Mouse (Mus musculus) layer of hippocampus, adult 11-12 months (tissue): ENCODE data around the gene Gm20388.

Experiments
- DNase-seq: peaks from one replicate; pipeline ENCODE4 v3.0.0; 2022; ENCODE audit warnings: low spot score

Gene Gm20388

DNA sequence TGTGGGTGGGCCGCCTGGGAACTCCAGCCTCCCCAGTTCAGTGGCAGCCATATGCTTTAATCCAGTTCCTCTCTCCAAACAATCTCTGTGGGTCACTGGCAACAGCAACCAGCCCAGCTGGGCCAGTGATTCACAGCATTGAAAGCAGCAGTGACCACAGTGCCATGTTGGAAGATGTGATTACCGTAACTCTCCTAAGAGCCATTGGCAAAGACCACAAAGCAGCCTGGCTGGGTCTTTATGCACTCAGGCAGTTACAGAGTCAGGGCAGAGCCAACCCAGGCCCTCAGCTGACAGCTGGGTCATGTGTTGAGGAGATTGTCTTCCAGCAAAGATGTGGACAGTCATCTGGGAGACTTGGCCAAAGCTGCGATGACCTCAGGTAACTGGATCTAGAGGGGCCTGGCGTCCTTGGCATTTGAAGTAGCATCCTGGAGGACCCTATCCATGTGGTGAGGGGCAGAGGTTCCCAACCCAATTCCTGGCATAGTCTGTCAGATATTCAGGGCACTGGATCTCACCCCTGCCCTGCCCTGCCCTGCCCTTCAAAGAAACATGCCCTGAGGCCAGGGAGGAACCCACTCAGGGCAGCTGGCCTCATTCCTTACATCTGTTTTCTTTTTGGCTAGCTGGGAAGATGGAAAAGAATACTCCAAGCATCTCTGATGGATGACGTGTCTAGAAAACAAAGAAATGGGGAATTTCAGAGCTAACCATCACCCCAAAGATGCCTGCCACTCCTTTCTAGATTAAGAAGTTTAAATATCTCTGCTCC is 1052.2 kb downstream of the Gm20388 start:
- no peak for DNase-seq

DNA sequence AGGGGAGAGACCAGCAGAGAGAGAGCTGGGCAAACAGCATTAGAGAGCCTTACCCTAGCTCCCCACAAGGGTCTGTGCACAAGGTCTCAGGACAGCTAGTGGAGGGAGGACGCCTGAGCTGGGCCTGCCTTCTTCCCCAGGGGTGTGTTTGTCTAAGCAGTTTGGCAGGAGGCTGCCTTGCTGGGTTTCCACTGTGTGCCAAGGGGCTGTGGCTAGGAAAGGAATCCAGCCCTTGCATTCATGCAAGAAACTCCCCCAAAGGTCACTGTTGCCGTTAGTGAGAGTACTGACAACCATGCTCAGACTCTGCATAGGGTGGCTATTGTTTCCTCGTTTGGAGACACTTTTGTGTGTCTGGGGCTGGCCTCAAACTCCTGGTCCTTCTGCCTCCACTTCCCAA is 1055.9 kb downstream of the Gm20388 start:
- no peak for DNase-seq

DNA sequence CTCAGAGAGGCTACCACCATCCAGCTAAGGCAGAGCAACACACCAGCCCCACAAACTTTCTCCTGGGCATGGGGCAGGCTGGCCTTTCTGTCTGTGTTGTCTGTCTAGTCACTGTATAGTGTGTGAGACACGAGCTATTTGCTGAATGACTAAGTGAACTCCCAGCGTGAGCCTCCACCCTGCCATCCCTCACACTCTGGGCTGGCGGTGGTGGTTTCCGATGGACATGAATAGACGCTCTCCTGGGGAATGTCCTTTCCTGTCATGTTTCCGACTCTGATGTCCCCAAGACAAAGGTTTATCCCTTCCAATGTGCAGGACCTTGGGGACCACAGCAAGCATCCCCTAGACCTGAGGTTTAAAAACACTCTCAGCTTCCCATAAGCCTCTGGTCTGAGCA is 1057.7 kb downstream of the Gm20388 start:
- DNase-seq = no peak

DNA sequence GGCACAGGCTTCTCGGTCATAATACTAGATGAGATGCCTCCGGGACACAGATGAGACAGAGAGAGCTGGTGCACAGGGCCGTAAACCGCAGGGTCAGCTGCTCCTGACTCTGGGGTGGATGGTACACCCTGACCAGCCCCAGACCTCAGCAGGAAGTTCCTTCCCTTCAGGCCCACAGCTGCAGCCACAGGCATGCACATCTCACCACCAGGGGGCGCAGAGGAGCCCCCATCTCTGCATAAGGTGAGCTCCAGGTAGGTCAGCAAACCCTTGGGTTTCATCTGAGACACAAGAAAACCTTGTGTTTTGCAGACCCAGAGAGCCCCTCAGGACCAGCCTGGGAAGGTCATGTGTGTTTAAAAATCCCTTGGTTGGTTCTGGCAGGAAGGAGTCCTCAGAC is 1059.7 kb downstream of the Gm20388 start:
- peak; percentile 9 for DNase-seq

DNA sequence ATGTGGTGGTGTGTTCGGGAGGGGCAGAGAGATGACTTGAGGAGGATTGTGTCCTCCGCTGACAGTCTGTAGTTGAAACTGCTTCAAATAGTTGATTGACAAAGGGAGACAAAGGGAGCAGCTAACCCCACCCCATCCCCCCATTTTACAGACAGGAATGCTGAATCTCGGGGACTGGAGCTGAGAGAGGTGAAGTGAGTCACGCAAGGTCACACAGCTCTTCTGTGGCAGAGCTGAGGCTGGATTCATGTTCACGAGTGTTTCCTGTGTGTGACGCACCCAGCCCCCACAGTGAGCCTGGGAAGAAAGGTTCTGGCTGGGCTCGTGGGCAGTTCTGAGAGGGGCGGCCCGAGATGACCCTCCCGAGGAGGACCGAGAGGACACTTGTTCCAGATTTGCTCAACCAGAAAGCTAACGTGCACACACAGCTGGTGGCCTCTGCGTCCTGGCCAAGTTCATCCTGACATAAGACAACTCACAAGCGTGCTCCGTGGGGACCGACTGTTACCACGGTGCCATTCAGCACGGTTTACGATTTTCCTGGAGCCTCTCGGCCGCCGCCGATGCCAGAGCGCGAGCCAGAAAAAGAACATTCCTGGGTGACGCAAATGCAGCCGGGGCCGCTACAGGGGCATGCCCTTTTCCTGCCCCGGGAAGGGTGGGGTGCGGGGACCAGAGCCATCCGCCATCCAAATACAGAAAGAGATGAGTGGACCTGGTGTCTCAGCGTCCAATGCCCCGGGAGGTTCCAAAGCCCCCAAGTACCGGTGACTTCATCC is 1061.2 kb downstream of the Gm20388 start:
- no peak for DNase-seq

DNA sequence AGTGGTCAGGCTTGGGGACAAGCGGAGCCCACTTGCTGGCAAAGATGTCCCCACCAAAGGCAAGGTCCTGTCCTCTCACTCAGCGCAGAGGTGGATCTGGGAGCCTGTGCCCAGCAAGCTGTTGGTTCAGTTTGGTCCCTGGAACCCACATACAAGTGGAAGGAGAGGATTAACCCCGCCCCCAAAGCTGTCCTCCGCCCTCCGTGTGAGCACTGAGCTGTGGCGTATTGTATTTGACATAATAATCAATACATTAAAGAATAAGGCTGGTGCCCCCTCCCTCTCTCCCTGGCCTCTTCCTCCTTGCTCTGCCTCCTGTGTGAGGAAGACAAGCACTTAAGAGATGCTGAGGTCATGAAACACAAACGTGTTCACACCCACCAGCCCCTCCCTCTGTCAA is 1062.4 kb downstream of the Gm20388 start:
- no peak for DNase-seq

DNA sequence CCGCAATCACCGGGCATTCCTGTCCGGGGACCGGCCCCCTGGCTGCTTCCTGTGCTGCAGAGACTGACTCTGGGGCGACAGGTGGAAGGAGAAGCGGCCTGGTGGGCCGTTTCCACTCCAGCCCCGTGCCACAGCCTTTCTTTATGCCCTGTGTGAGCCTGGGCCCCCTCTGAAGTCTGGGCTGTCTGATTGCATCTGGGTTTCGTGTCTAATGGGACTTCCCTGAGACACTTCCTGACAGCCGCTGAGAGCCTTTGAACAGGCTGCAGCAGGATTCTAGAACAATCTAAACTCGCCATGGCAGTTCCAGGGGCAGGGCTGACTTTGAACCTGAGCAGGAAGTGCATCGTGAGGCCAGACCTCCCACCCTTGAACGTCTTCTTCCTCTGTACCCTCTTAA is 1066.5 kb downstream of the Gm20388 start:
- no peak for DNase-seq

DNA sequence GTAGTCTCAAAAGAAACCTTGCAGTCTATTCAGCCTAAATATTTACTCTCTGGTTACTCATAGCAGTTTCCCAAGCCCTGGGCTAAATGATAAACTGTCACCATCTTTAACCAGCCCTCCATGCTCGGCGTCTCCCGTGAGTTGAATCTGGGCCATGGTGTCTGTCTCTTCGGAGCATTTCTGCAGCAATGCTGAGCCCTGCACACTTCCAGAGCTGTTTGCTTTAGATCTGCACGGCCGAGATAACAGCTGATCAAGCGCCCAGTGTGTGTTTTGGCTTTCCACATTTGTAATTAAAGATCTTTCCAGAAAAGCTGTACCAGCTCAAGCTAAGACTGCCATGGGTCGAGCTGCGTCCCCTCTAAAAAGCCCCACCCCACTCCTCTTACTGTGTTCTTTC is 1068.6 kb downstream of the Gm20388 start:
- no peak for DNase-seq

DNA sequence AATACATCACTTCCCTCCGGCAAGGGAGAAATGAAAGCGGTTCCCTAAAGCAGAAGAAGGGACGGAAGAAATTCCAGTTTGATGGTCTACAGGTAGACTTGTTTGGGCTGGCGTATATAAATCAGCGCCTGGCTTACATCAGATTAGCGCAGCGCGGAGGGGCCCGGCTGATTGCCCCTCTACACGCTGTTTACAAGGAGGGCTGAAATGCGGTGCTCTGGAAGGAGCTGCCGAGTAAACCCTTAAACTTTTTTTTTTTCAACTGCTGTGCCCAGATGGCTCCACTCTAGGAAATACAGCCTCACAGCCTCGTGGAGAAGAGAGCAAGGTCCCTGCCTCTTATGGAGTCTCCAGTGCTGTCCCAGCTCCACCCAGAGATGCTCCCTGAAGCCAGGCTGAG is 1070.3 kb downstream of the Gm20388 start:
- DNase-seq = no peak

DNA sequence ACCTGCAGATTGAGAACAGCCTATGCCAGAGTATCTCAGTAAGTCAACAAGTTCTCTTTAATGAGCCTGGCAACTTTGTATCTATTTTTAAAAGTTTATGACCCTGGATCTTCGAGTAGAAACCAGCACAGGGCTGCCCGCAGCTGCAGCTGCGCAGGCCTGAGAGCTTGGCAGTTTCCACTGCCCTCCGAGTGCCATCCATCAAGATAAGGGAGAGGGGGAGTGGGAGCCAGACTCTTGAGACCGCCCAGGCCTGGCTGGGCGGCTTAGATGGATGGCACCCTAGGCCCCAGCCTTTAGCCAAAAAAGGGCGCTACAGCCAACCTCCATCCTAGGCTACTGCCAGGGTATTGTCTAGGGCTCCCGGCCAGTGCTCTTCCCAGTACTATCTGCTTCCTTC is 1074.2 kb downstream of the Gm20388 start:
- DNase-seq = no peak

DNA sequence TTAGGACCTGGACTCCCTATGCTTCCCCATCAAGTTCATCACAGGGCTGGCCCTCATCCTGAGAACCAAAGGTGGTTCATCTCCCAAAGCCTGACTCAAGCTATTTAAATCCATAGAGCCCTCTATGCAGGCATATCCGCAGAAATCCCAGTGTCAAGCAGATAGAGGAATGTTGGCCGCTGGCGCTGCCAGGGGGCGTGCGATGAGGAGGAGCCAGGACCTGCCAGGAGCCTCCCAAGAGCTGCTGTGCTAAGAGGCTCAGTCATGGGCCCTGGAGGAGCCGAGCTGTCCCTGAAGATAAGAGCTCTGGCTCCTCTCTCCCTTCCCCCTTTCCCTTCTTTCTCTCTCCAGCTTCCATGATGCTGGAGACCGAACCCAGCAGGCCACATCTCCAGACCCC is 1075.4 kb downstream of the Gm20388 start:
- no peak for DNase-seq

DNA sequence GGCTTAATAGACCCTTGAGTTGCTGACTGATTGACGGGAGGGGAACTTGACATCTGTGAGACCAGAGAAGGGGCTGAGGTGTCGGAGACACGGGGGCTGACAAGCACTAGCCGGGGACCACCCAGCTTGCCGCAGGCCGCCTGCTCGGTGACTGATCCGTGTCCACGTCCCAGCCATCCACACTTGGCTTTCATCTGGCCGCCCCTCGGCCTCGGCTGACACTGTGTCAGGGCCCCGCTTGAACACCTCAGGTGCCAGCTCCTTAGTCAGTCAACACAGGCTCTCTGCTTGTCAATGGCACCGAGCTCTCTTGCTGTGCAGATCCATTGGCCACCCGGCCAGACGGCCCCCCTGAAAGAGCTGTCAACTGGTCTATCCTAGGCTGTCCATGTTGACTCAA is 1083.1 kb downstream of the Gm20388 start:
- DNase-seq = no peak

DNA sequence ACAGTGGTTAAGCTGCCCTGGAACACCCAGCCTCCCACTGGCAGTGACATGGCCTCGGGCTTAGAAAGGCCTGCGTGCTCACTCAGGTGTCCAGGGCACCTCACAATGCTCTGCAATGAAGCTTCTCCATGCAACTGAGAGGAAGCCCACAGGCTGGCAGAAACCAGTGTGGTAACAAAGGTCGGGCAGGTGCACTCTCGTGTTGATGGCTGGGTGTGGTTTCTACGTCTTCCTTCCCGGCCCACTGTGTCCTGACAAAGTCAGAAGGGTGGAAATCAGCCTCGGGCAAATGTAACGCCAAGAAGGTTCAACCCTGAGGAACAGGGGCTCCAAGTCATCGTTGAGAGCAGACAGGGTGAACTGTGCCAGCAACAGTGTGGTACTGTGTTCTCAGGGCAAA is 1084.8 kb downstream of the Gm20388 start:
- DNase-seq = no peak

DNA sequence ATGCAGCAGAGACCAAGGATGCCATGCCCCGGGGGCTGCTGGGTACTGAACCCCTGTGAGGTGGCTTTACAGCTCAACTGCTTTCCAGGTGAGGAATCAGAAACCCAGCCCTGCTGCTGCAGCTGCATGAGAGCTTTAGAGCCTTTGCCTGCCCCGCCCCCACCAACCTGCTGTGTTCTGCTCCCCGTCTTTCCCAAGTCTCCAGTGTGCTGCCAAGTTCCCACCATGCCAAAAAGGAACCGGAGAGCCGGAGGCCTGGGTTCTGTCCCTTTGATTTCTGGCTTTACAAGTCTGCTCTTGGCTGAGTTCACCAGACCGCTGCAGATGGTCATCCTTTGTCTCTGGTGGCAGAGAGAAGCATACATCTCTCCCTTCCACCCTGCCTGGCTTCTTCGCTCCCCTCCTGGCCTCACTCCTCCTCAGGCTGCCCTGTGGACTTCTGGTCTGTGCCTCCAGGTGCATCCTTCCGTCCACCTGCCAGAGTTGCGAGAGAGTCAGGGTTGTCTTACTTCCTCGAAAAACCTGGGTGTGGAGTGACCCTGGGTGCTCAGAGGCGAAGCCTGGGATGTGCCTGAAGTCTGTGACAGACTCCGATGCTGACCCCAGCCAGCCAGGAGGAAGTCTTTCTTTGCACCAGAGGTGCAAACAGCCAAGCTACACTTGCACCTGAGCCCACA is 1086.4 kb downstream of the Gm20388 start:
- no peak for DNase-seq

DNA sequence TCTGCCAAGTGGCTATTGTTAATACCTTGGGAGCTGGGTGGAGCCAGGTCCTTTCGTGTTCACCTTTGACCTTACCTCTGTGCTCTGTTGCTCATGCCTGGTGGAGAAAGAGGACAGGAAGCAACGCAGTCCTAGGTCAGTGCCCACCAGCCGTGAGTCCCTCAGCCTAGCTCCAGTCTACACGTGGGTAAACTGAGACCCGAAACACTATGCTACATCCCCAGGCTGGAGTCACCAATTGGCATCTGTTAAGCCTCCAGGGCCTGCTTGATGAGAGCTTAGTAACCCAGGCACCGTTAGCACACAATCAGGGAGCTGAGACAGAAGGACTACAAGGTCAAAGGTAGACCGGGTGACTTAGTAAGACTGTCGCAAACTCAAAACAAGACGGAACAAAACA is 1087.3 kb downstream of the Gm20388 start:
- no peak for DNase-seq

DNA sequence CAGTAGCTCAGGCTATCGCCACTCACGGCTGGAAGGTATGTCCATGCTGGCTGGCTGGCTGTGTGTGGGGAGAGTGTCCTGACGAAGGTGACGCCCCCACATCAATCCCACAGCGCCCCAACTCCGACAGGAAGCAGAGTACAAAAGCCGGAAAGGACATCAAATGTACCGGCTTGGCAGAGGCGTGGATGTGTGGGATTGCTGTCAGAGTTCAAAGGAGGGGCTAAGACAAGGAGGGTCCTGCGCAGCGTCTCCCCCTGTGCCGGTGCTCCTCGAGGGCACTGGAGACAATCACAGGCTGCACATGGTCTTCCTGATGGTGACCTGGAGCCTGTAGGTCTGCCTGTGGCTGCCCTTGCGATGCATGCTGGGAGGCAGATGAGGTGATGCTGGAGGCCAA is 1088.3 kb downstream of the Gm20388 start:
- no peak for DNase-seq

DNA sequence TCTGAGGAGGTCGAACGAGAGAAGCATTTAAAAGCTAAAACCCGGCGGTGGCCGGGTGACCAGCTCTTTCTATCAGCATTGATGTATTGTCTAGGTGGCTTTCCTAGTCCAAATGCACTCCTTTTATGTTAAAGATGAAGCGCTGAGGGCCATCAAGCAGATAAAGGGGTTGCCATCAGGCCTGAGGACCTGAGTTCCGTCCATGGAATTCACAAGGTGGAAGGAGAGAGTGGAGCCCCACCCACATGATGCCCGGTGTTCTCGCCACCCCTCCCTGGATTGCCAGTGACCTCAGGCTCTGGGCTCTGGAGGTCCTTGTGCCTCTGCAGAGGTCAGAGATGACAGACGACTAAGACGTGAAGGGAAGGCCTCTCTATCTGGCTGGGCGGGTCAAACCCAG is 1091.3 kb downstream of the Gm20388 start:
- no peak for DNase-seq

DNA sequence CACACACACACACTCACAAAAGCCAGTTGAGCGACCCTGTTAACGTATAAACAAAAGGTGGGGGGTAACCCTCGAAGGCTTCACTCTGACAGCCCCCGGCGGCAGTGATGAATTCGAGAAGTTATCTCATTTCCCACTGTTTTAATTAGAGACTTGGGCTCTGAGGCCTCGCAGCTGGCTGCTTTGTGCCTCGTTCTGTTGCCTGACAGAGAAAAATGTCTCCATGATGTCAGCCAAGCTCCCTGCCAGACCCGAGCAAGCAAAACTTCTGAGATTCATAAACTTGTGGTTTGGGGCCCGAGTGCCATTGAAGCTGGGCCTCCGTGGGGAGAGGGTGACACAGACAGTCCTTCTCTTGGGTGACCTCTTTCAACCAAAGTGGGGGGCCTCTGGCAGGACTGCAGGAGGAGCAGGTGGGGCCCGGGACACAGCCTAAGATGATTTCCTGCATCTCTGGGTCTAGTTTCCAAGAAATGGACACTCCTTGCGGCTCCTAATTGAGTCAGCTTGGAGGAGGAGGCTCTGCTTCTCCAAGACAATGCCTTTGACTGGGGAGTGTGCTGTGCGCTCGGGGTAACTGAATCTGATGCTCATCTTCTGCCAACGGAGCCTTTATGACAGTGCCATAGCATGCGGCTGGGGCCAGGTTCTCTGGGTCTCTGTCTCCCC is 1092.4 kb downstream of the Gm20388 start:
- no peak for DNase-seq

DNA sequence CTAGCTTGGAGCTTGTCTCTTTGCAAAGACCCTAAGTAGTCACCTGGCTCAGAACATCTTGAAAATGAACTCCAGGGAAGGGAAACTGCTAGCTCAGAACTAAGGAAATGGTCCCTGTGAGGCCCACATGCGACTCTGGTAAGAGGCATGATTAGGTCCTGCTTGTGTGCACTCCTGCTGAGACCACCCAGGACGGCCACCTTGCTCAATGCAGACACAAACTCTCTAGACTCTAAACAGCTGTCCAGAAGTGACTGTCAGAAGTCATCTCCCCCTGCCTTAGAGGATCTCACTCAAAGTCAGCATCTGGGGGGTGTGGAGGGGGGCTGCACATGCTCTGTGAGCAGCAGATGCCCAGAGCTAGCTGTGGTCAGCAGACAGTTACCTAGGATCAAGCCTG is 1093.0 kb downstream of the Gm20388 start:
- no peak for DNase-seq

DNA sequence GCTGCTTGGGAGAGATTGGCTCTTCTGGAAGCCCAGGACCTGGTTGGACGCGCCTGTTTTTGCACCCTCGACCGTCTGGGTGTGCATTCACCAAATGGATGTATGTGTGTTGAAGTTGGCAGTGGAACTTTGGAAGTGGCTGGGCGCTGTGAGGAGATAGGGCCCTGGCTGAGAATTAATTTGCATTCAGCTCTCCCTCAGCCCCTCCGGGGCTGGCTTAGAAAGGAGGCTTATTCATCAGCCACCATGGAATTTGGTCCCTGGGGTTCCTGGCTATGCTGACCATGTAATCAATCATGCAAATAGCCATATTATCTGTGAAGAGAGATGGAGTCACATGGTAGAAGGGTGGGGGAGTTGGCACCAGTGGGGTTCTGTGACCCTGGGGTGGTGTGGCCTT is 1102.7 kb downstream of the Gm20388 start:
- DNase-seq = no peak

DNA sequence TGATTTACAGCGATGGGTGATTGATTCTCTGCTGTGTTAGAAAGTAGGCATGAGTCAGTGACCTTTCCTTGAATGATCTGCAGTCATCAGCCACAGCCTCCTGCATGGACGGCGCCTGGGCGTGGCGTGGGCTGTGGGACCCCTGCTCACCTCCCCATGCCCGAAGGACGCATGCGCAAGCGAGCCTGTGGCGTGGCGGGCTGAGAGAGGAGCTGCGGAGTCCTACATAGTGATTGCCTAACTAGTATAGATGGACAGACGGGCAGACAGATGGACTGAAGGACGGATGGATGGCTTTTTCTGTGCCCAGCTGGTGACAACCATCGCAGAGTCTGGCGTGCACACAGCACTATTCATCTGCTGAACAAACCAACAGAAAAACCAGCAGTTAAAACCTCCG is 1106.0 kb downstream of the Gm20388 start:
- DNase-seq = peak; percentile 42

DNA sequence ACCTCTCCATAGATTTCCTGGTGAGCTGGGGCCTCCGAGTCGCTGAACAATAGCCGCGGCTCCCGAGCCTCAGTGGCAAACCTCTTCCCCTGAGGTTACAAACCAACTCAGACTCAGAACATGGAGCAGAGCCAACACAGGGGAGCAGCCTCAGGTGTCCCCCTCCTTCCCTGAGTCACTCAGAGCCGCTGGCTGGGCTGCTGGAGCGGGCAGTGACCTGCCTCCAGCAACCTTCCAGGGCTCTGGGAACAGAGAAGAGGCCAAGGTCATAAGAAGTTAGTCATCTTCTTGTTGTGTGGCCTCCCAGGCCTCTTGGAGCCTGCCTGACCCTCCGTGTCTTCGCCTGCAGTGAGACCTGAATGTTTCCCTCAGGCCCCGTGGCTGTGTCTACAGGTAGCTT is 1107.6 kb downstream of the Gm20388 start:
- no peak for DNase-seq

DNA sequence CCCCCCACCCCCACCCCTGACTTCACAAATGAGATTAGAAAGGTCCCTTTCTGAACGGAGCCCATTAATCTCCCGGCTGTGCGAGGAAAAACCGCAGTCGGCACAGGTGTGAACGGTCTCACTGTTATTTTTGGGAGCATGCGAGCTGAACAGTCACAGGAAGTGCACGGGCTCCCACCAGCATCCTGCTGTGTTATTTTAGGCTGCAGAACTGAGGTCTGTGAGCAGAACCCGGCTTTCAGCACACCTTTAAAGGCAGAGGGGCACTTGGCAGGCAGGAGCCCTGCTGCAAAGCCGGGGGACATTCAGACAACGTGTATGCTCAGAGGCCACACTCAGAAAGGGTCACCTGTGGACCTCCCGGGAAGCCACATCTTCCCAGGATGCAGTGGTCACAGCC is 1110.8 kb downstream of the Gm20388 start:
- DNase-seq = no peak
